Mouse (Mus musculus): ENCODE results near the gene Slc35a2. TPM values are rescaled to one million over a fixed set of nuclear protein-coding genes. Genes with fewer than 3 reads are reported as not detected.
A peak's percentile ranks its signal among the peaks of the same experiment; 100 is the strongest.

The Slc35a2 gene
- total RNA-seq (2021), result 10 to 100 TPM; 13.2 to 16.7 TPM

- intact Hi-C loops (cut with DNase I), result loop anchor here (10.0 kb wide), 1 partner anchor 89 kb away; no protein-coding TSS in a partner anchor
- DNase-seq, result peak; percentile 83 to 84
Observed at GRCm38 (mm10) chrX:7883841-7884567, at the start of gene Slc35a2. Gene Slc35a2, plus strand, starts transcription at chrX:7884028.

DNA sequence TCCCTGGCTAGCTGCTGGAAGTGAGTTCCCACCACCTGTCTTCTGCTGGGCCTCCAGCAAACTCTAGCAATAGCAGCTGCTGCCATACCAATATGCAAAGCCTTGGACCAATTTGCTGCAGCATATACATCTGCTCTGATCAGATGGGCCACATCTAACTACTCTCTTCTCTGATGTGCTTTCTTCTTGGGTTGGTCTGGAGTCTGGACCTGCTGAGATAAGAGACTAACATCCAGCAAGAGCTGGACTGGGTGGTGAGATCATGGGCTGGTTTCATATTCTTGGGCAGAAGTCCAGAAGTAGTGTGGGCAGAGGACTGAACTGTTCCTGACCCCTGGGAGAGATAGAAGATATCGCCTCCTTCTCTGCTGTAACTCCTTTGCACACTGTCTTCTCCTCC, 46.7 kb upstream of the Slc35a2 start:
- intact Hi-C loops (cut with DNase I), result no loop called here
- DNase-seq, result no peak

- DNase-seq, result no peak
- intact Hi-C loops (cut with DNase I), result no loop called here
Observed at GRCm38 (mm10) chrX:7840842-7841162, 43.0 kb upstream of the Slc35a2 start.

DNA sequence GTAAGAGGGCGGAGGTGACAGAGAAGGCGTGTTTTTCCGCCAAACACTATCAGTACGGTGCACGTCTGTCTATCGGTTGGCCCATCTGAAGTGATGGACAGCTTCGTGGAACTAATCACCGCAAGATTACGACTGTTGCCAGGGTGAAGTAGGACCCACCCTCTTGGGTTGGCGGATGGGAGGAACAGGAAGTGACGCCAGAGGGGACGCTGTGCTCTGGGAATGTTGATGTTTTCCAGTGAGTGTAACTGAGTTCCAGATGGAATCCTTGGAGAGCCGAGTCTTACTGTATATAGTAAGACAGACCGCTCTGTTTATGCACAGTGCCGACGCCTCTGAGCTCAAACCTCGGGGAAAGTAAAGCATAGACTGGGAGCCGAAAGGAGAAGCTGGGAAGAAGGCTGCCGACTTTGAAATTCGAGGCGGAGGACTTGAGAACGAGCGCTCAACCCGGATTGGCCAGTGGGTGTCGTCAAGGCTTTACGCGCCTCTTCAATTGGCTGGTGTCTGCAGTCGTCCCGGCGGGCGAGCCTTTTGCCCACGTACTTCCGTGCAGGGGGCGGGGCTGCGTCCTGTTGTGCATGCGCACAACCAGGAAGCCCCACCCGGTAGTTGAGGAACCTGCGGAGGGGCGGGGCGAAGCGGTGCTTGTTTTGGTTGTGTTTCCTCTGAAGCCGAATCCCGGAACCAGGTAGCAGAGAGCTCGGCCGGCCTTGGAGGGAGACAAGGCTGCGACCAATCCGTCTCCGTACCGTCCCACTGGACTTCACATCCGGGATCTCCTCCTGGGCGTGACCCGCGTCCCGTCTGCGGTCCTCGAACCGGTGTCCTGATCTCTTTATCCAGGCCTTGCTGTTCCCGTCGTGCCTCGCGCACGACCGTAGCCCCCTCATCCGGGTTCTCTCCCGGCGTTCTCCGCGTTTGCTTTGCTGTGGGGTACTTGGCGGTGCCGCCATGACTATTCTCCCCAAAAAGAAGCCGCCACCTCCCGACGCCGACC, 42.4 kb upstream of the Slc35a2 start, which contains the start of gene Otud5:
TSS of gene Otud5 (plus strand) at position 202 of the 1,000 bp plus-strand sequence.
- peak; percentile 90 for DNase-seq
- intact Hi-C loops (cut with DNase I), result no loop called here

- DNase-seq, result no peak
- intact Hi-C loops (cut with DNase I), result no loop called here
Observed at GRCm38 (mm10) chrX:7842318-7842717, 41.5 kb upstream of the Slc35a2 start.

- no peak for DNase-seq
- intact Hi-C loops (cut with DNase I), result no loop called here
Observed at GRCm38 (mm10) chrX:7847845-7848244, 36.0 kb upstream of the Slc35a2 start.

DNA sequence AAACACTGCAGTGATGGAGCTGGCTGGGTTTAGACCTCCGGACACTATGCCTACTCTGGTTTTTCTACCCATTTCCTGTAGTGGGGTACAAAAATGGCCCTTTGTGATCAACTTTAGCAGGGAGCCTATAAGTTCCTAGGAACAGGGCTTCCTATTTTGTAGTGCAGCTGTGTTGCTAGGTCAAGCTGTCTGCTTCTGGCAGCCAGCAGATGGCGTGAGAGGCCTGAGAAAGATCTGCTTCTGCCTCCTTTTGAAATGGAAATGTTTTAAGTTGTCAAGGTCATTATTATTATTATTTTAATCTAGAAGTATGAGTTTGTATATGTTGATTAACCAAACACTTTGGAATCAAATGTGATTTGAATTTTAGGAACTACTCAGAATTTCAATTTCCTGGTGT, 29.2 kb upstream of the Slc35a2 start:
- DNase-seq, result peak; percentile 26 to 33

GRCm38 (mm10) chrX:7859191-7859753, 24.6 kb upstream of the Slc35a2 start:
- DNase-seq, result no peak
- intact Hi-C loops (cut with DNase I), result no loop called here

More for the DNA sequence above, 29.2 kb upstream of the Slc35a2 start:
- intact Hi-C loops (cut with DNase I), result loop anchor here (5.0 kb wide), 1 partner anchor 163 kb away; the partner anchor contains the start of gene Glod5

DNA sequence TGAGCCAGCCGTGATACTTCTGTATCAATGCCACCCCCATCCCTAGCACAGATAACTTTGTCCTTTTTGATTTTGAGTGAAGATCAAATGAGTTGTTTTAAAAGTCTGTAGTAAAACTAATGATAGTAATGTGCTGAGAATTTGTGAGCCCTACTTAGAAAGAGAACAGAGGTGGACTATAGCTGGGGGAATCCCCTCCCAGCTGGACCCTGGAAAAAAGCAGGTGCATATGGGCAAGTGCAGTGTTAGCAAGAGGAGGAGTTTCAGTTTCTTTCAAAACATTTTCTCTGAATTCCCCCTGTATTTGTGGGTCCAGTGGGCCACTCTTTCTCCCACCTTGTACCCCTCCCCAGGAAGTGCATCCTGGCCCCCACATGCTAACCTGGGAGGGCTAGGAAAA, 20.6 kb upstream of the Slc35a2 start:
- intact Hi-C loops (cut with DNase I), result no loop called here
- no peak for DNase-seq

DNA sequence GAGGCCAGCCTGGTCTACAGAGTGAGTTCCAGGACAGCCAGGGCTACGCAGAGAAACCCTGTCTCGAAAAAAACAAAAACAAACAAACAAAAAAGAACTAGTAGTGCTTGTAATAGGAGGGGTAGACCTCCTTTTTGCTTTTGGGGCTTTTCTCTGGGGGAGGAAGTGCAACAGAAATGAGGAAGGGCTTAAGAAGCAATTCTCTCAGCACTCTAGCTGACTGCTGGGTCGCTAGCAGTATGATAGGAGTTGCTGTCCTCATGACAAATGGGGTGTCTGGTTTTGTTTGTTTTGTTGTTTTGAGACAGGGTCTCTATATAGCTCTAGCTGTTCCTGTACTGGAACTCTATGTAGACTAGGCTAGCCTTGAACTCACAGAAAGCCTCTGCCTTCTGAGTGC, 19.3 kb upstream of the Slc35a2 start:
- intact Hi-C loops (cut with DNase I), result no loop called here
- DNase-seq, result no peak

- DNase-seq, result no peak
- intact Hi-C loops (cut with DNase I), result no loop called here
Observed at GRCm38 (mm10) chrX:7865343-7865742, 18.5 kb upstream of the Slc35a2 start.

- intact Hi-C loops (cut with DNase I), result no loop called here
- DNase-seq, result no peak
Observed at GRCm38 (mm10) chrX:7865786-7866185, 18.0 kb upstream of the Slc35a2 start.

DNA sequence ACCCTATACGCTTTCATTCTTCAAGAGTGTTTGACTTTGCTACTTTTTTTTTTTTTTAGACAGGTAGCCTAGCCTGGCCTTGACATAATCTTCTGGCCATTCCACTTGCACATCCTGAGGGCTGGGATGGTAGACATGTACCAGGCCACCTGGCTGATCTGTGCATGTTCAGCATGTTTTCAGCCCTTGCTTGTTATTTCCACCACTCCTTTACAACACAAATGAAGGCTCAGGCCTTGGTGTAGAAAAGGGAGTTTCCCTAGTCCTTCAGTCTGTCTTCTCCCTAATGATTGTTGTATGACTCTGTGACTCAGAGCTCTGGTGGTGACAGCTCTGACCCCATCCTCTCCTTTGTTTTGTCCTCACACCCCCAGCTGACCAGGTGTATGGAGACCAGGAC, 16.7 kb upstream of the Slc35a2 start:
- DNase-seq, result no peak
- intact Hi-C loops (cut with DNase I), result no loop called here

GRCm38 (mm10) chrX:7868506-7868905, 15.3 kb upstream of the Slc35a2 start:
- intact Hi-C loops (cut with DNase I), result no loop called here
- DNase-seq, result no peak

GRCm38 (mm10) chrX:7869826-7870225, 14.0 kb upstream of the Slc35a2 start:
- intact Hi-C loops (cut with DNase I), result no loop called here

DNA sequence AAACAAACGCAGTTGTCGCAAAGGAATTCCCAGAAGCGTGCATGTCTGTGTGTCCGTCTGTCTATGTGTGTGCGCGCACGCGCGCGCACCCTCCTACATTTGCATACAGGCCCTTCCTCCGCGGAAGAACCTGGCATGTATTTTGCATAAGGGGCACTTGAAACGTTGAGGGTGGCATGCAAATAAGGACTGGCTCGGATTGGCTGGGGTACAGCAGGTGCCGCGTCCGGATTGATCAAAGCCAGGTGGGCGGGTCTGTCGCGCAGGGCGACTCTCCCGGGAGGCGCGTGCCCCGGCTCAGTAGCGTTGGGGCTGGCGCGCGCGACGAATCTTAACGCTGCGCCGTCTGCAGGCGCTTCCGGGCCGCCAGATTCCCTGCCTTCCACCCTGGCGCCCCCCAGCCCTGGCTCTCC, 5.8 kb upstream of the Slc35a2 start, which contains the start of gene Pim2:
TSS of gene Pim2 (plus strand) at position 256 of the 413 bp plus-strand sequence.
- intact Hi-C loops (cut with DNase I), result no loop called here
- DNase-seq, result peak; percentile 57 to 61

More at GRCm38 (mm10) chrX:7869826-7870225, 14.0 kb upstream of the Slc35a2 start:
- no peak for DNase-seq

DNA sequence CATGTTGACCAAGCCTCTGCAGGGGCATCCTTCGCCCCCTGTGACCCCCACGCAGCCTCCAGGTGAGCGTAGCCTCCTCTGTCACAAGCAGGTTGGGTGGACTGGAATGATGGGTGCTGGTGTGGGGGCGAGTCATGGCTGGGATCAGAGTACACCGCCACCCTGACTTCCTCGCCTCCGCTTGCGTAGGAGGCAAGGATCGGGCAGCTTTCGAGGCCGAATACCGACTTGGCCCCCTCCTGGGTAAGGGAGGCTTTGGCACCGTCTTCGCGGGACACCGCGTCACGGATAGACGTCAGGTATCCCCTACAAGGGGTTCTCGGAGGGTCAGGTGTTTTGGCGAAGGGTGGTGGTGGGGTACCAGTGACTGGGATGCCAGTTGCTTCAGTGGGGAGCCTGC, 5.3 kb upstream of the Slc35a2 start:
- no peak for DNase-seq
- intact Hi-C loops (cut with DNase I), result no loop called here

- intact Hi-C loops (cut with DNase I), result loop anchor here (10.0 kb wide), 1 partner anchor 85 kb away; no protein-coding TSS in a partner anchor
- DNase-seq, result peak; percentile 39 to 40
Observed at GRCm38 (mm10) chrX:7879819-7880218, 4.0 kb upstream of the Slc35a2 start.

DNA sequence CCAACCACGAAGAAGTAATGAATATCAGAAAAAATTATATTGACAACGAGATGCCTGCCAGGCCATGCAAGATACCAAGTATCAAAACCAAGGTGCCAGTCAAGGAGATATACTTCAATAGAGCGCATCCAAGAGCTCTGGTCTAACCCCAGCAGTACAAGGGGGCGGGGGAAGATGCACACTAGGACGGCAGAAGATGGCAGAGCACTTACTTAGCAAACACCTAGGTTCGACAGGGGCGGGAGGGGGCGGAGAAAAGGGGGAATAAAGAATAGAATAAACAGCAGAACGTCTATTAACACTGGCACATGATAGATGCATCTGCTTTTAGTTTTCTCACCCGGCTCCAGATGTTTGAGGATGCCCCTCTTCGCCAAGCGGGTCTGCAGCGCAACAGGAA, 14.4 kb downstream of the Slc35a2 start:
- DNase-seq, result no peak
- intact Hi-C loops (cut with DNase I), result no loop called here

GRCm38 (mm10) chrX:7898880-7899874, 15.3 kb downstream of the Slc35a2 start, which contains the start of the genes Pqbp1 and Timm17b:
Gene Pqbp1, minus strand, starts transcription at chrX:7899269.
Gene Timm17b, plus strand, starts transcription at chrX:7899357.
- intact Hi-C loops (cut with DNase I), result no loop called here
- DNase-seq, result peak; percentile 80 to 81

Data from heart, postnatal 36 days (tissue).